Mouse (Mus musculus) spleen, adult 2 months (tissue): ENCODE measurements at regions not wholly inside any gene's neighbourhood (a gene's known extent, or its start where the extent isn't known, plus 50 kb on each side); places are given as distances from the start of the nearest gene placed in this dataset.

Source experiments
- CTCF ChIP-seq: fragments of 200-500 bp; IDR thresholded peaks from 2 replicates; pipeline ENCODE4 v1.5.1; 2011; ENCODE audit warnings: mild to moderate bottlenecking, inconsistent platforms; ENCODE audit not compliant: insufficient read depth, insufficient read length, insufficient replicate concordance; ENCODE audit errors: extremely low read depth
- POLR2A ChIP-seq: fragments of 200-500 bp; IDR thresholded peaks from 2 replicates; pipeline ENCODE4 v1.6.1; 2011; ENCODE audit warnings: low read depth, low read length, inconsistent platforms

DNA sequence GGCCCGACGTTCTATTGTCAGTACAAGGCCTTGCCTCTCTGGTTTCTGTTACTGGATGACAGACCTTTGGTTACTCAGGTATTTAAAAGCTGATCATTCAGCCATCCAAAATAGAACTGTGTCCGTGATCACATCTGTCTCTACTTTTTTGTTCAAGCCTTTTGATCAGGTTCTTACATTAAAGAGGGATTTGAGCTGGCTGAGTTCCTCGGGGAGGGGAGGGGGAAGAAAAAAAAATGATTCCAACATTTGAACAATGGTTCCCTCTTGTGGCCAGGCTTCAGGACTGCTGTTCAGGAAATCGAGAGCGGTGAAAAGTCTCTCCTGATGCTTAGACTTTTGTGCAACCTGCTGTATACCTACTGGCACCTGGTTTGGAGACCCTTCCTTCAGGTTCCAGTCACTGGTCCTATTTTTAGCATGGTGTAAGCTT lies 140.8 kb upstream of the Kcnh8 start:
- TF ChIP-seq CTCF: peak; percentile 27; the same call in 1 of the 2 replicates
- no peak for TF ChIP-seq POLR2A
